Comparison of ENCODE assay signal across 8 mouse cellular contexts in the genomic region with DNA sequence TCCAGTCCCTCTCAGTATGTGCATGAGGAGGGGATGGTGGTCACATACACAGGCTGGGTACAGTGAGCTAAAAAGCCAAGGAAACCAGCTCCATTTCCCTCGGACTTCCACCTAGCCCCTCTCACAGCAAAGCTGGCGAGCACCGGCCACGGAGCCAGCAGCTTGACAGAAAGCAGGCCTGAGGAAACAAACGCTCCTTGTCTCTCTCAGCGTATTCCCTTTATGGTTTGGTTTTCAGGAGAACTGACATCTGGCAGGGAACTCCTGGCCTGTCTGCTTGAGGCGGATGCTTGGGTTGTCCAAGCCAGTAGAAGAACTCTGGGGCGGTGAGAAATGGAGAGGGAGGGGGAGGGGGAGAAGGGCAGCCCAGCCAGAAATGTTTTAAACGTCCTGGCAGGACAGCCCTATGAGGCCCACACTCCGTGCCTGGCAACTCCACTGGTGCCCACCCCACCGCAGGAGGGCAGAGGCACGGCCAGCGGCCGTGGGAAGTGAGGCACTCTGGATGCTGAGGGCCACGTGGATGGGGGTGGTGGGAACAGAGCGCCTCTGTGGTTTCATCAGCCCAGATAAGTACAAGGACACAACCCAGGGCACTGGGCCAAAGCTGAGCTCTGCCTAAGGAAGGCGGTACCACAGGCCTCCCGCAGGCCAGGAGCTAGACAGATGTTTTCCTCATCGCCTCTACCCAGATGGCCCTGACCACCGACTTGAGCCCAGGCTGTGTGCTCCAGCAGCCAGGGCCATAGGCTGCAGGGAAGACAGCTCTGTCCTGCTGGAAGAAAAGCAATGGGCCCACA. TPM values are rescaled to one million over a fixed set of nuclear protein-coding genes. Genes with fewer than 3 reads are reported as not detected.
A peak's percentile ranks its signal among the peaks of the same experiment; 100 is the strongest.
DNase-seq lines count a peak whose midpoint lies in the region; ATAC-seq lines count a peak whose summit lies in the region.

No protein-coding gene starts in this region.

- peaks cover 25% of the 10 kb centered on the region for H3K4me1 ChIP-seq in embryonic facial prominence, embryonic 15.5 days
- peaks cover 26% of the 10 kb centered on the region for H3K4me1 ChIP-seq in limb, embryonic 12.5 days (replicated peaks)
- H3K4me1 ChIP-seq in midbrain, embryonic 15.5 days: 0 out of 2 replicates have a peak, but pooled peaks cover 3% of the 10 kb centered on the region

- no peaks in the 10 kb centered on the region for H3K36me3 ChIP-seq in embryonic facial prominence, embryonic 15.5 days
- H3K36me3 ChIP-seq in limb, embryonic 12.5 days: no peaks in the 10 kb centered on the region
- H3K36me3 ChIP-seq in midbrain, embryonic 15.5 days (replicated peaks): no peaks in the 10 kb centered on the region

- peak overlapping the region; percentile 88 for H3K27ac ChIP-seq in embryonic facial prominence, embryonic 15.5 days (replicated peaks)
- peak overlapping the region; percentile 94 for H3K27ac ChIP-seq in limb, embryonic 12.5 days
- H3K27ac ChIP-seq in midbrain, embryonic 15.5 days: peak overlapping the region; percentile 58; the same call in 1 of the 2 replicates

- peak overlapping the region; percentile 19 for H3K4me2 ChIP-seq in embryonic facial prominence, embryonic 15.5 days (replicated peaks)
- peak overlapping the region; percentile 34 for H3K4me2 ChIP-seq in limb, embryonic 12.5 days
- H3K4me2 ChIP-seq in midbrain, embryonic 15.5 days: no peak overlapping the region

- no peaks in the 10 kb centered on the region for H3K9me3 ChIP-seq in embryonic facial prominence, embryonic 15.5 days (replicated peaks)
- no peaks in the 10 kb centered on the region for H3K9me3 ChIP-seq in limb, embryonic 12.5 days
- no peaks in the 10 kb centered on the region for H3K9me3 ChIP-seq in midbrain, embryonic 15.5 days

- no peak overlapping the region for H3K9ac ChIP-seq in embryonic facial prominence, embryonic 15.5 days
- H3K9ac ChIP-seq in limb, embryonic 12.5 days (replicated peaks): 0 out of 2 replicates have a peak overlapping the region, but pooled peaks have one; percentile 27
- H3K9ac ChIP-seq in midbrain, embryonic 15.5 days: no peak overlapping the region

- WGBS in embryonic facial prominence, embryonic 15.5 days: 23% methylated on average over 20 of the region's 20 CpGs
- WGBS in limb, embryonic 12.5 days: 20% methylated on average over 20 of the region's 20 CpGs
- 66% methylated on average over 20 of the region's 20 CpGs for WGBS in midbrain, embryonic 15.5 days

- ATAC-seq in cerebellum, adult (ENCODE audit: insufficient number of reproducible peaks, low FRiP score, low TSS enrichment): no peak
- ATAC-seq in embryonic facial prominence, embryonic 15.5 days (ENCODE audit: insufficient number of reproducible peaks, low FRiP score, low TSS enrichment, low read depth): peak; percentile 86
- peak; percentile 69 for ATAC-seq in limb, embryonic 12.5 days (ENCODE audit: insufficient number of reproducible peaks, insufficient read depth, low FRiP score, low TSS enrichment, low read depth)
- ATAC-seq in midbrain, embryonic 15.5 days (replicated peaks): peak; percentile 63; the same call in 1 of the 2 replicates

- no peaks in the 10 kb centered on the region for H3K27me3 ChIP-seq in embryonic facial prominence, embryonic 15.5 days
- no peaks in the 10 kb centered on the region for H3K27me3 ChIP-seq in limb, embryonic 12.5 days
- no peaks in the 10 kb centered on the region for H3K27me3 ChIP-seq in midbrain, embryonic 15.5 days (replicated peaks)

- no peak overlapping the region for H3K4me3 ChIP-seq in embryonic facial prominence, embryonic 15.5 days (replicated peaks)
- no peak overlapping the region for H3K4me3 ChIP-seq in limb, embryonic 12.5 days (replicated peaks)
- no peak overlapping the region for H3K4me3 ChIP-seq in midbrain, embryonic 15.5 days

- DNase-seq in cerebellum, adult 11 months: peak; percentile 39
- DNase-seq in heart, adult 9 months (ENCODE audit: low spot score in 2 of 2): peak; percentile 97
- peak; percentile 79 for DNase-seq in kidney, adult 9 months
- DNase-seq in spleen, postnatal 36 days (ENCODE audit: low spot score in 2 of 2): peak; percentile 66

RNA-seq across cellular contexts. Expression of a gene that starts 19.4 kb away (rescaled TPM):
- polyA plus RNA-seq in embryonic facial prominence, embryonic 15.5 days (2015; fragmentation: Nextera tagmentation; extraction: Ambion mirVana): 26.1 and 28.1 TPM in 2 replicates
- 22.4 and 28.3 TPM in 2 replicates for polyA plus RNA-seq in limb, embryonic 12.5 days (2016; fragmentation: Nextera tagmentation; extraction: Ambion mirVana)
- 24.7 and 28.0 TPM in 2 replicates for polyA plus RNA-seq in midbrain, embryonic 15.5 days (2015; fragmentation: Nextera tagmentation; extraction: Ambion mirVana)

RNA-seq across cellular contexts. Expression of a gene that starts 47.3 kb away (rescaled TPM):
- polyA plus RNA-seq in embryonic facial prominence, embryonic 15.5 days (2015; fragmentation: Nextera tagmentation; extraction: Ambion mirVana): 16.3 and 16.5 TPM in 2 replicates
- polyA plus RNA-seq in limb, embryonic 12.5 days (2016; fragmentation: Nextera tagmentation; extraction: Ambion mirVana): 10.6 and 10.7 TPM in 2 replicates
- 153 and 155 TPM in 2 replicates for polyA plus RNA-seq in midbrain, embryonic 15.5 days (2015; fragmentation: Nextera tagmentation; extraction: Ambion mirVana)

Comparison
In these comparisons a context has a peak if more than half of its experiments do, and no peak if none do; other contexts are left out.
1. DNase-seq: peak in every context shown above with its lines; median percentile 97 in heart, adult 9 months; 79 in kidney, adult 9 months; 66 in spleen, postnatal 36 days; 39 in cerebellum, adult 11 months.